In genomic region chr14:75402483-75403103, GRCm38 (mm10) we compare ENCODE assay signal across 15 mouse cellular contexts. TPM values are rescaled to one million over a fixed set of nuclear protein-coding genes. Genes with fewer than 3 reads are reported as not detected.
A peak's percentile ranks its signal among the peaks of the same experiment; 100 is the strongest.
DNase-seq lines count a peak whose midpoint lies in the region; ATAC-seq lines count a peak whose summit lies in the region.
"Had no signal": no experiment of that assay in that cellular context is flagged by ENCODE, and none has a peak within 500 bp of the region (broad histone marks: within the 10 kb centered on the region; RNA-seq: fewer than 3 reads in every experiment).

No protein-coding gene starts in this region.

- no peak for ATAC-seq in megakaryocyte progenitor cell, adult 5-6 weeks (replicated peaks; ENCODE audit: poor library complexity)
- ATAC-seq: hindbrain, embryonic 16.5 days had no signal

- peak; percentile 48 for DNase-seq in gastrocnemius, postnatal 14 days
- DNase-seq in gastrocnemius, adult 18-20 months (ENCODE audit: low spot score), result no peak
- DNase-seq in kidney, postnatal 14 days, result peak; percentile 45
- DNase-seq in kidney, adult 8-10 months, result no peak
- DNase-seq in urinary bladder, postnatal 14 days (ENCODE audit: low spot score), result peak; percentile 24
- DNase-seq in urinary bladder, postnatal 25 days (ENCODE audit: low spot score), result no peak
- no peak for DNase-seq in heart, postnatal 4 days
- DNase-seq: cerebellum, adult 9-11 months; heart, adult 2 months; lung, postnatal 4 days; midbrain, embryonic 14.5 days; right cerebral cortex, postnatal 14 days; thymus, postnatal 14 days had no signal

- intact Hi-C loops in gastrocnemius, postnatal 14 days (cut with DNase I; ENCODE audit: low total_unique reads), result no loop called here

RNA-seq across cellular contexts. Expression of gene Siah3, which starts 53.2 kb away (rescaled TPM):
- total RNA-seq in gastrocnemius, postnatal 14 days (2021), result under 1 TPM; 0.16 to 0.43 TPM
- total RNA-seq in gastrocnemius, adult 18-20 months (2021), result not detected
- not detected in 2 replicates for total RNA-seq in megakaryocyte progenitor cell, adult 5-6 weeks (2015)
- not detected in 2 replicates for total RNA-seq in megakaryocyte progenitor cell, adult 5-6 weeks (2017)
- under 1 TPM in 1 of 2 experiments, not detected in 1; 0.07 TPM for total RNA-seq in heart, postnatal 4 days (2021)
- total RNA-seq: heart, adult 2 months had no signal

Comparison
In these comparisons a context has a peak if more than half of its experiments do, and no peak if none do; other contexts are left out.
1. DNase-seq: peak in gastrocnemius, postnatal 14 days (single experiment), kidney, postnatal 14 days (single experiment) and urinary bladder, postnatal 14 days (single experiment); none in gastrocnemius, adult 18-20 months (single experiment), kidney, adult 8-10 months (0 of 2), urinary bladder, postnatal 25 days (single experiment) and heart, postnatal 4 days (single experiment).